Mouse (Mus musculus): ENCODE results near the gene Crtc1. TPM values are rescaled to one million over a fixed set of nuclear protein-coding genes. Genes with fewer than 3 reads are reported as not detected.

The Crtc1 gene
- polyA plus RNA-seq, 1 experiment from 2014 or later: 13.6 TPM

DNA sequence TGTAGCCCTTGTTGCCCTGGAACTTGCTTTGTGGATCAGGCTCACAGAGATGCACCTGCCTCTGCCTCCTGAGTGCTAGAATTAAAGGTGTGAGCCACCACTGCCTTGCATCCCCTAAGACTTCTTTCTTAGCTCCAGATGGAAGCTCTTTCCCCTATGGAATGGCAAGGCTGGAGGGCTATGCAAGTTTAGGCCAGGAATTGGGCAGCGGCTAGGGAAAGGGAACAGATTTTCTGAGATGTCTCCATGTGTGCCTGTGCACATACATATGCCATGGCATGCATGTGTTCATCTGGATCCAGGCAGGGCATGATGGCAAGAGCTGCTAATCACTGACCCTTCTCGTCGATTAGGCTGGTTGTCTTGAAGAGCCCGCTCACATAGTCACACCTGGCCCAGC is 26.3 kb upstream of the Crtc1 start:
- TF ChIP-seq CTCF (IDR thresholded peaks at IDR 0.05; ENCODE audit: low read depth): no peak
- DNase-seq (ENCODE audit: low spot score) (no peak), ATAC-seq (replicated peaks; ENCODE audit: low FRiP score, low read depth) (no peak)
- Histone ChIP-seq H3K9me3 (replicated peaks; ENCODE audit: low read length) (no peaks in the 10 kb centered on the region), H3K4me1 (replicated peaks; ENCODE audit: insufficient read depth, low read length) (peaks cover 8% of the 10 kb centered on the region; the same call in 1 of the 2 replicates), H3K36me3 (ENCODE audit: insufficient read depth, low read length) (0 out of 2 replicates have a peak, but pooled peaks cover 2% of the 10 kb centered on the region), H3K27me3 (ENCODE audit: insufficient read depth, low read length) (no peaks in the 10 kb centered on the region), H3K27ac (no peak overlapping the region), H3K4me2 (ENCODE audit: low read length) (no peak overlapping the region), H3K9ac (ENCODE audit: low read depth, low read length) (no peak overlapping the region), H3K4me3 (replicated peaks; ENCODE audit: low read depth, low read length) (no peak overlapping the region)
- WGBS: 90% methylated on average over 4 of the region's 4 CpGs

- Histone ChIP-seq H3K9me3 (replicated peaks; ENCODE audit: low read length) (no peaks in the 10 kb centered on the region), H3K4me2 (ENCODE audit: low read length) (no peak overlapping the region)
- 89% methylated on average over 6 of the region's 6 CpGs for WGBS
Observed at GRCm38 (mm10) chr8:70464162-70464561, 24.8 kb upstream of the Crtc1 start.

DNA sequence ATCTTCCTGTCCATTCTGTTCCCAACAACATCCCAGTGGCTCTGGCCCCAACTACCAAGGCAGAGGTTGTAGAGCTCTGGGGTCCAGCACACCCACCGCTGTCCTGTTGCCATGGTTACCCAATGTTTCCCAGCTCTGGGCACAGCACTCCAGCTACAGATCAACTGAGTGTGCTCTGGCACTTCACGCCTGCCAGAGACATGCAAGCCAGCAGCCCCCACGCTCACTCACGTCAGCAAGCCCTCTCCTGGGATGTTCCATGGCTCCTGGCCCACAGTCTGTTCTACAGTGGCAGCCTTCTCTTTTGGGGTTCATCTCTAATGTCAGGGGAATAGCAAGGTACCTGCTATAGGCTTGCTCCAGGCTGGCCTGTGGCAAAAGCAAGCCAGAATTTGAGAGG is 23.9 kb upstream of the Crtc1 start:
- peaks cover 8% of the 10 kb centered on the region; the same call in 1 of the 2 replicates for H3K4me1 ChIP-seq (replicated peaks; ENCODE audit: insufficient read depth, low read length)
- H3K27me3 ChIP-seq (ENCODE audit: insufficient read depth, low read length): no peaks in the 10 kb centered on the region
- TF ChIP-seq CTCF (IDR thresholded peaks at IDR 0.05; ENCODE audit: low read depth): no peak
- WGBS: 82% methylated on average over 4 of the region's 4 CpGs
- no peak overlapping the region for H3K4me2 ChIP-seq (ENCODE audit: low read length)
- H3K9ac ChIP-seq (ENCODE audit: low read depth, low read length): no peak overlapping the region
- 0 out of 2 replicates have a peak, but pooled peaks cover 2% of the 10 kb centered on the region for H3K36me3 ChIP-seq (ENCODE audit: insufficient read depth, low read length)
- no peaks in the 10 kb centered on the region for H3K9me3 ChIP-seq (replicated peaks; ENCODE audit: low read length)
- no peak for DNase-seq (ENCODE audit: low spot score)
- H3K27ac ChIP-seq: no peak overlapping the region
- H3K4me3 ChIP-seq (replicated peaks; ENCODE audit: low read depth, low read length): no peak overlapping the region
- no peak for ATAC-seq (replicated peaks; ENCODE audit: low FRiP score, low read depth)

More at GRCm38 (mm10) chr8:70464162-70464561, 24.8 kb upstream of the Crtc1 start:
- no peak overlapping the region for H3K4me3 ChIP-seq (replicated peaks; ENCODE audit: low read depth, low read length)
- no peaks in the 10 kb centered on the region for H3K27me3 ChIP-seq (ENCODE audit: insufficient read depth, low read length)
- no peak for DNase-seq (ENCODE audit: low spot score)
- ATAC-seq (replicated peaks; ENCODE audit: low FRiP score, low read depth): no peak
- no peak overlapping the region for H3K27ac ChIP-seq
- no peak for TF ChIP-seq CTCF (IDR thresholded peaks at IDR 0.05; ENCODE audit: low read depth)
- no peak overlapping the region for H3K9ac ChIP-seq (ENCODE audit: low read depth, low read length)
- 0 out of 2 replicates have a peak, but pooled peaks cover 2% of the 10 kb centered on the region for H3K36me3 ChIP-seq (ENCODE audit: insufficient read depth, low read length)
- H3K4me1 ChIP-seq (replicated peaks; ENCODE audit: insufficient read depth, low read length): peaks cover 8% of the 10 kb centered on the region; the same call in 1 of the 2 replicates

DNA sequence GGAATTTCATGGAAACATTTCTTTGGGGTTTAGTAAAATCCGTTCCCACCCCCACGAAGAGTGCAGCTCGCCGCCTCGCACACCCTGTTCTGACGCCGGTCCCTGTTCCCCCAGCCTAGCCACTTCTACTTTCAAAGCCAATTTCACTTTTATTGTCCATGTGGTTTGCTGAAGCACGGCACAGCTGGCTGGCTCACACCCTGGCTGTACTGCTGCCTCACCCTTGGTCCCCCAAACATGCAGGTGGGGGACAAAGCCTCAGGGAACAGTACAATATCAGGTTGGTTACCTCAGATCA is 23.1 kb upstream of the Crtc1 start:
- H3K4me3 ChIP-seq (replicated peaks; ENCODE audit: low read depth, low read length): no peak overlapping the region
- H3K4me1 ChIP-seq (replicated peaks; ENCODE audit: insufficient read depth, low read length): peaks cover 7% of the 10 kb centered on the region; the same call in 1 of the 2 replicates
- no peak overlapping the region for H3K27ac ChIP-seq
- H3K36me3 ChIP-seq (ENCODE audit: insufficient read depth, low read length): 0 out of 2 replicates have a peak, but pooled peaks cover 2% of the 10 kb centered on the region
- DNase-seq (ENCODE audit: low spot score) (no peak), ATAC-seq (replicated peaks; ENCODE audit: low FRiP score, low read depth) (no peak)
- no peak overlapping the region for H3K9ac ChIP-seq (ENCODE audit: low read depth, low read length)
- no peak overlapping the region for H3K4me2 ChIP-seq (ENCODE audit: low read length)
- 73% methylated on average over 8 of the region's 8 CpGs for WGBS
- H3K27me3 ChIP-seq (ENCODE audit: insufficient read depth, low read length): no peaks in the 10 kb centered on the region
- no peak for TF ChIP-seq CTCF (IDR thresholded peaks at IDR 0.05; ENCODE audit: low read depth)
- no peaks in the 10 kb centered on the region for H3K9me3 ChIP-seq (replicated peaks; ENCODE audit: low read length)

DNA sequence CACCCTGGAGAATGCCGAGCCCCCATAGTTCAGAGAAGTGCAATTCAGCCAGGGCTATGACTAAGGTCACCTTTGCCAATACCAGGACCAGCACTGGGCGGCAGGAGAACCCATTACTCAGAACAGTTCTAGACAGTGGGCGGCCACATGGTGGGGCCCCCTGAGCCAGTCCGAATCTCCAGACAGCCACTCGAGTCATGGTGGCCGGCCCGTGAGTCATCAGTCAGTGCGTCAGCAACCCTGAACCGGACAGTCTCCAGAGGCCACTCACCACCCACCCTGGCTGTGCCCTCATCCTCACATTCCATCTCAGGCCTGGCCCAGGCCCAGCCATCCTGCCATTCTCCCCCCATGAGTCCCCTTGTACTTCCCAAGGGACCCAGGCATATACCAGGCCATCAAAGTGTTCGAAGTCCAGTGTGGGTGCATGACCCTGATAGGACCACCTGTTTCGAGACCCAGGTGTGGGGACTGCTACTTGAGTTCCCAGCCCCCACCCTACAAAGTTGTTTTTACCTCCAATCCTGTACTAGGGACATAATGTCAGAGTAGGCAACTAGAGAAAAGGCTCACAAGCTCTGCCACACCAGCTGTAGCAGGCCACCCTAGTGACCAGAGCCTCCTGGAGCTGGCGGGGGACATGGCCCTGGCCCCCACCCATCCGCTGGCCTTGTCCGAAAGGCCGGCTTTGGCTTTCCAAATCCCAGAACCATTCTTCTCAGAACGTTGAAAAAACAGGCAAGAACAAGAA is 22.6 kb upstream of the Crtc1 start:
- no peak for TF ChIP-seq CTCF (IDR thresholded peaks at IDR 0.05; ENCODE audit: low read depth)
- 83% methylated on average over 16 of the region's 16 CpGs for WGBS
- Histone ChIP-seq H3K4me2 (ENCODE audit: low read length) (no peak overlapping the region), H3K9me3 (replicated peaks; ENCODE audit: low read length) (no peaks in the 10 kb centered on the region), H3K4me3 (replicated peaks; ENCODE audit: low read depth, low read length) (no peak overlapping the region), H3K27ac (no peak overlapping the region), H3K9ac (ENCODE audit: low read depth, low read length) (no peak overlapping the region), H3K27me3 (ENCODE audit: insufficient read depth, low read length) (no peaks in the 10 kb centered on the region), H3K36me3 (ENCODE audit: insufficient read depth, low read length) (0 out of 2 replicates have a peak, but pooled peaks cover 2% of the 10 kb centered on the region), H3K4me1 (replicated peaks; ENCODE audit: insufficient read depth, low read length) (0 out of 2 replicates have a peak, but pooled peaks cover 3% of the 10 kb centered on the region)
- ATAC-seq (replicated peaks; ENCODE audit: low FRiP score, low read depth) (0 out of 2 replicates have a peak, but pooled peaks have one; percentile 11), DNase-seq (ENCODE audit: low spot score) (no peak)

DNA sequence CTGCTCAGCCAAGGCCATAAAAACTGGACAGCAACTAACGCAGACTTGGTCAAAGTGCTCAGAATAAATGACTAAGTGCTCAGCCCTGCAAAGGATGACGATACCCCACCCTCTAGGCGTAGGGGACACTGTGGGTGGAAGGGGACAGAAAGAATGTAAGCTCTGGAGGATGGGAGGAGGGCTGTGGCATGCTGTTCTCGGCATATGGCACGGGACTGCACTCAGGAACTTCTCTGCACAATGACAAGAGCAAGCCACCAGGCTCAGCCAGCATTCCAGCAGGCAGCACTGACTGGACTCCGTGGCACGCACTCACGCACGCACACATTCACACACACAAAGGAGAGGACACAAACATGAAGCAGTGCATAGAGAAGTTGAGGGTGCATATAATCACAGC is 21.2 kb upstream of the Crtc1 start:
- TF ChIP-seq CTCF (IDR thresholded peaks at IDR 0.05; ENCODE audit: low read depth): no peak
- DNase-seq (ENCODE audit: low spot score): no peak
- H3K9me3 ChIP-seq (replicated peaks; ENCODE audit: low read length): no peaks in the 10 kb centered on the region
- 68% methylated on average over 9 of the region's 9 CpGs for WGBS
- no peaks in the 10 kb centered on the region for H3K27me3 ChIP-seq (ENCODE audit: insufficient read depth, low read length)
- no peak overlapping the region for H3K4me3 ChIP-seq (replicated peaks; ENCODE audit: low read depth, low read length)
- no peak for ATAC-seq (replicated peaks; ENCODE audit: low FRiP score, low read depth)
- H3K36me3 ChIP-seq (ENCODE audit: insufficient read depth, low read length): no peaks in the 10 kb centered on the region
- no peak overlapping the region for H3K27ac ChIP-seq
- H3K4me2 ChIP-seq (ENCODE audit: low read length): no peak overlapping the region
- no peaks in the 10 kb centered on the region for H3K4me1 ChIP-seq (replicated peaks; ENCODE audit: insufficient read depth, low read length)
- H3K9ac ChIP-seq (ENCODE audit: low read depth, low read length): no peak overlapping the region

Data from kidney, postnatal 0 days (tissue).